Mouse (Mus musculus) myocyte (in vitro differentiated cells): ENCODE data around the gene Rtn4r.

ENCODE experiments used
- CEBPB ChIP-seq: IDR thresholded peaks from 2 replicates; pipeline ENCODE4 v1.6.1; 2011; ENCODE audit warnings: mild to moderate bottlenecking, moderate library complexity; ENCODE audit not compliant: poor library complexity, insufficient read depth, severe bottlenecking
- E2F4 ChIP-seq: IDR thresholded peaks from one replicate; pipeline ENCODE4 v1.6.1; 2011; ENCODE audit warnings: mild to moderate bottlenecking, control low read depth, moderate library complexity; ENCODE audit not compliant: insufficient read depth
- MAX ChIP-seq: IDR thresholded peaks from one replicate; pipeline ENCODE4 v1.6.1; 2011; ENCODE audit warnings: low read depth, mild to moderate bottlenecking, control low read depth
- MYOD1 ChIP-seq, 3 experiments: IDR thresholded peaks; one replicate each; pipeline ENCODE4 v1.6.1; 2011; ENCODE audit warnings: control low read depth in 2 of 3, low read depth in 2 of 3, mild to moderate bottlenecking in 2 of 3, moderate library complexity in 1 of 3; ENCODE audit not compliant: insufficient read length in 2 of 3, control insufficient read depth in 1 of 3
- MYOG ChIP-seq, 3 experiments: IDR thresholded peaks; one replicate each; pipeline ENCODE4 v1.6.1; 2011; ENCODE audit warnings: control low read depth in 2 of 3, low read depth in 2 of 3, mild to moderate bottlenecking in 2 of 3; ENCODE audit not compliant: insufficient read length in 2 of 3, control insufficient read depth in 1 of 3, insufficient read depth in 1 of 3
- POLR2A ChIP-seq: IDR thresholded peaks from one replicate; pipeline ENCODE4 v1.6.1; 2011; ENCODE audit warnings: low read depth, mild to moderate bottlenecking, control low read depth, moderate library complexity; ENCODE audit not compliant: insufficient read length
- POLR2AphosphoS2 ChIP-seq: IDR thresholded peaks from one replicate; pipeline ENCODE4 v1.6.1; 2011; ENCODE audit warnings: low read depth, control low read depth; ENCODE audit not compliant: insufficient read length
- REST ChIP-seq: IDR thresholded peaks from one replicate; pipeline ENCODE4 v1.6.1; 2011; ENCODE audit warnings: mild to moderate bottlenecking, control low read depth, moderate library complexity; ENCODE audit not compliant: insufficient read depth, insufficient read length
- SRF ChIP-seq: IDR thresholded peaks from one replicate; pipeline ENCODE4 v1.6.1; 2011; ENCODE audit warnings: low read depth; ENCODE audit not compliant: control insufficient read depth, insufficient read length
- TCF12 ChIP-seq: IDR thresholded peaks from one replicate; pipeline ENCODE4 v1.6.1; 2011; ENCODE audit warnings: mild to moderate bottlenecking, control low read depth; ENCODE audit not compliant: poor library complexity, insufficient read depth, severe bottlenecking
- TCF3 ChIP-seq: IDR thresholded peaks from one replicate; pipeline ENCODE4 v1.6.1; 2011; ENCODE audit warnings: low read depth, control low read depth; ENCODE audit not compliant: insufficient read length
- USF1 ChIP-seq: IDR thresholded peaks from one replicate; pipeline ENCODE4 v1.6.1; 2011; ENCODE audit warnings: low read depth, mild to moderate bottlenecking, control low read depth, moderate library complexity

DNA sequence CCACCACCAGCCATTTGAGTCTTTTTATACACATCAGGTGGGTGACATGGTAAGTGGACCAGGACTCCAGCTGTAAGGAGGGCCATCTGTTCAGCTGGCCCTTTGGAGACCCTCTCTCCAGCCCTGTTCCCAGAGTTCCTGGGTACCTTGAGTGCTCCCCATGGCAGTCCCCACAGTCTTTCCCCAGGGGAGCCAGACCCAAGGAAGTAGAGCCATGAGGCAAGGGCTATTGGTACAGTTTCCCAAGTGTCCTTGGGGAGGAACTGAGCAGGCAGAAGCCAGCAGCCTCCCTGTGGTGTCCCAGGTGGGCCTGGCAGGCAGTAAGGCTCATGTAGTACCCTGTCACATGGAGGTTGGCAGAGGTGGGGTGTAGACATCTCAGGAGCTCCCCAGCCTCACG, 4.6 kb downstream of the Rtn4r start:
- TF ChIP-seq CEBPB (no peak), POLR2A (no peak), USF1 (no peak), MAX (no peak), SRF (no peak), POLR2AphosphoS2 (no peak), E2F4 (no peak), MYOG (IDR thresholded peaks at IDR 0.05; ENCODE audit: control insufficient read depth in 1 of 3, insufficient read depth in 1 of 3, insufficient read length in 2 of 3, low read depth in 2 of 3) (no peak), TCF12 (no peak), TCF3 (no peak), REST (no peak), MYOD1 (IDR thresholded peaks at IDR 0.05; ENCODE audit: control insufficient read depth in 1 of 3, insufficient read length in 2 of 3, low read depth in 2 of 3) (no peak)
